Mouse (Mus musculus) activated CD4-positive, CD25-positive, alpha-beta regulatory T cell (primary cell): Measurements from ENCODE around the gene Akap17b. TPM values are rescaled to one million over a fixed set of nuclear protein-coding genes. Genes with fewer than 3 reads are reported as not detected.

Source experiments
- polyA plus RNA-seq, 2 experiments: library from polyadenylated mRNA; unstranded; fragments of 100-300 nt; shearing (Covaris generic); gene quantifications; one replicate each; pipeline ENCODE4 v1.2.1; 2017

Akap17b gene
- polyA plus RNA-seq: 1 to 10 TPM in 1 of 2 experiments, under 1 TPM in 1; 0.67 to 1.9 TPM

DNA sequence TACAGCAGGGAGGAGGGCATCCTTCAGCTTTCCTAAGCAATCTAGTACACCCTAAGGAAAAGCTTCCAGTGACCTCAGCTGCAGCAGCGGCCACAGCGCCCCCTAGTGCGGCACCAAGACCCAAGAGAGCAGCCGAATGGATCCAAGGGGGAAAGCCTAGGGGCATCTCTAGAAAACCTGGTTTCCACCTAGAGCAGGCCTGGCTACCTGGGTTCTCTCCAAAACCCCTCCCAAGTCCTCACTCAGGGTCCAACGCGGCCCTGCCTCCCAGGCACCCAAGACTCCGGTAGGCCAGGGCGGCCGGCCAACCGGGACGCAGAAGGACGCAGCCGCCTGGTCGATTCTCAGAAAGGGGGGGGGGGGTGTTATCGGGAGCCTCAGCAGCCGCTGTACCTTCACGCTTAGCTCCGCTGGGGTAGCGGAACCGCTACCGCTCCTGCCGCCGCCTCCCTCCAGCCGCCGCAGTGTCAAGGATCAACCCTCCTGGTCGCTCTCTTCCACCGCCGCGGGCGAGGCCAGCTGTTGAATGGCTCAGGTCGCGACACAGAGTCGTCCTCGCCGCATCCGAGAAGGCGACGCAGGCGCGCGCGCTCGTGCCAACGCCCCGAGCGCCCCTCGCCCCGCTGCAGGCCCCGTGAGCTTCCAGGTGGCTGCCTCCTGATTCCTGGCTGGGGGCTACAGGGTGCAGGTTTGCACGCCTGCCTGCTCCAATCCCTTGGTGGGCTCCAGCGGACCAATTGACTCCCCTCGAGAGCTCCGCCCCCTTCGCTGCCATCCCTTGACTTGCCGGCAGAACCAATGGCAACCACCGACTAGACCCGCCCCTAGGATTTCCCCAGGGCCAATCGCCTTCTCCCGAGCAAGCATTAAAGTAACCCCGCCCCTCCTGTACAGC, at the start of gene Akap17b:
Gene Akap17b, minus strand, starts transcription at position 739 of the 895 bp plus-strand sequence.

DNA sequence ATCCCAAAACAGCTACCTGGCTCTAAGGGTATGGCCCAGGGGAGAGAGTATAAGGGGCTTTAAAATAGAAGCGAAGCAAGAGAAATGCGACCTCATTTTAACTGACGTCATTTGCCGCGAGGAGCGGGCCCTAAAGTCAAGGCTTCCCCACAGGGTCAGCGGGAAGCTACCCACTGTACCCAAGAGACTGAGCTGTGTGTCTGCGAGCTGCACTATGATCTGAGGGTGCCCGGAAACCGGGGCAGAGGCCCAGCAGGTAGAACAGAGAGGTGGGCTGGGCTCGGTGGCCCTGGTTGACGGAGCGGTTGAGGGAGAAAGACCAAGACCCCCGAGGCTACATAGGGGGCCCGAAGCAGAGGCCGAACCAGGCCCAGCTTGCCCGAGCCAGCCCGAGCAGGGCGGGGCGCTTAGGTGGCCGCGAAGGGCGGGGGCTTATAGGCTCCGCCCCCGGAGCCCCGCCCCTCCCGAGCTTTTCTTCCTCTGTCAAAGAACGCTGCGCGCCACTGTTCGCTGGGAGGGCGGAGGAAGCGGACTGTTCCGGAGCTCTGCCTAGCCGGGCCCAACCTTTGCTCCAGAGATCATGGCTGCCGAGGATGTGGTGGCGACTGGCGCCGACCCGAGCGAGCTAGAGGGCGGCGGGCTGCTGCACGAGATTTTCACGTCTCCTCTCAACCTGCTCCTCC, 47.3 kb downstream of the Akap17b start, which contains the start of gene Pgrmc1:
Gene Pgrmc1, plus strand, starts transcription at position 500 of the 683 bp plus-strand sequence.

Other genes starting within 250 kb of the Akap17b start
- not detected for gene Gm6268, start 244.1 kb downstream of the Akap17b start, polyA plus RNA-seq
- gene Gm14569, start 153.6 kb downstream of the Akap17b start, polyA plus RNA-seq: not detected
- gene Pgrmc1, start 47.2 kb downstream of the Akap17b start, polyA plus RNA-seq: 10 to 100 TPM; 71.8 to 76.4 TPM
- gene Slc25a43, start 98.3 kb upstream of the Akap17b start, polyA plus RNA-seq: under 1 TPM; 0.37 to 0.93 TPM
- 100 to 1,000 TPM; 746 to 940 TPM for gene Slc25a5, start 150.3 kb upstream of the Akap17b start, polyA plus RNA-seq
- 100 to 1,000 TPM; 128 to 143 TPM for gene Ube2a, start 228.5 kb upstream of the Akap17b start, polyA plus RNA-seq
- gene C330007P06Rik, start 228.7 kb upstream of the Akap17b start, polyA plus RNA-seq: 10 to 100 TPM; 29.5 to 31.0 TPM